Mouse (Mus musculus) mouse trophoblast stem cell (cell line): ENCODE results near the gene Gm595.

Source experiments
- in situ Hi-C, 2 experiments: fragments of 300-500 bp; cut with MseI, MboI; formaldehyde crosslinking; loops; 2 replicates in 1 of 2; 3 replicates in 1 of 2; pipeline ENCODE4 v1.15.1; 2025

Gm595 gene

DNA sequence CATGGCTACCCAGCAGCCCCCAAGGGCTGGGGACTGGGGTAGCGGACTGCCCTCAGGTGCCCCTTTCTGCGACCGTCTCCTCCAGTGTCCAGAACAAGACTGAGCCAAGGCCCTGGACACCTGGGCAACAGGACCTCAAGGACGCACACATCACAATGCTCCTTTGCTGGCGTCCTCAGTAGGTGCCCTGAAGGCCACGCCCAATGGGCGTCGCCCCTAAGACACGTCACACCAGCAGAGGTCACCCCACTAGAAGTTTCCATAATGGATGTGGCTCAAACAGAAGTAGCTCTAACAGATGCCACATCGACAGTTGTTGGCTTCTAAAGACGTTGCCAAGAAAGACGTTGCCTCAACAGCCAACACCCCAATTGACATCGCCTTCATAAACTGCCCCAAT is at the start of gene Gm595:
Gm595 (minus strand) TSS at position 101 of the 400 bp plus-strand sequence.
- in situ Hi-C loops = no loop called here

DNA sequence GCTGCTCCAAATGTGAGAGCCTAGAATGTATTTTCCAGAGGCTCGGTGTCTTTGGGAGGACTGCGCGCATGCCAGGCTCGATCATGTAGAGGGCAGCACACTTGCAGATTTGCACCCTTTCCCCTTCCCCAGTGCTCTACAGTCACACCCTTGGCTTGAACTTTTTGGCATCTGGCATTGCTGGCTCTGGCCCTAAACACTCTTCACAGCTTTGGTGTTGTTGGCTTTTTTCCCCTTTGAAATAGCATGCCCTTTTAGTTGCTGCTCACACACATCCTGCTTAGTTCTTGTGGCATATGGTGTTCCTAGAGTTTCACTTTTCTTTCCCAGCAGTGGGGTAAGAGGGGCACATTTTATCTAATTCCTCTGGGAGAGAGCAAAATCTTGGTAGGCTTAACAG is 30.9 kb upstream of the Gm595 start:
- in situ Hi-C loops = no loop called here

DNA sequence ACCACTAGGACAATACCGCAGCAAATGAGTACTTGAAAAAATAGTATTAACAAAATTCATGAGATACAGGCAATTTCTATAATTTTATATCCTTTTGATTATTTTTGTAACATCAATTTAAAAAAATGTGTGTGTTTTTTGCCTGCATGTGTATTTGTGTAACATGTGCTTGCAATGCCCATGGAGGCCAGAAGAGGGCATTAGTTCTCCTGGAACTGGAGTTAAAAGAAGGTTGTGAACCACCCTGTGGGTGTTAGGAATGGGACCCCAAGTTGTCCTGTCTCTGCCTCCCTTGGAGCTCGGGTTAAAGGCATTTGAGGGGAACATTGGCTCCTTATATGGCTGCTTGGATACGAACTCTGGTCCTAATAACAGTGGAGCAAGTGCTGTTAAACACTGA is 26.2 kb upstream of the Gm595 start:
- in situ Hi-C loops = no loop called here

DNA sequence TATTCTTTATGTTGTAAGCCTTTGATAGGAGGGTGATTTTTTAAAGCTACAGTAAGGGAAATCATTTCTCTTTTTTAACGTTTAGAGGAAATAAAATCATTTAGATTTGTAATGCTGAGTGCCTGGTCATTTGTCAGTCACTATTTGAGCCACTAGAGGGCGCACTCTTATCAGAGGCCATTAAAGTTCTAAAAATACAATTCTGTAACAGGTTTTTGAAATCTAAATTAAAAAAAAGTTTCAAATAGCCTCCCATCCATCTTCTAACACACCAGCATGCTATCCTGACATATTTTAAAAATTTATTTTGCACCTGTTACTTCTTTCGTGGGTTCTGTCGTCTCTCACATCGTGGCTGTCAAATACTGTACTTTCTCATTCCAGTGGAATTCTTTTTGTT is 22.0 kb upstream of the Gm595 start:
- in situ Hi-C loops = no loop called here

DNA sequence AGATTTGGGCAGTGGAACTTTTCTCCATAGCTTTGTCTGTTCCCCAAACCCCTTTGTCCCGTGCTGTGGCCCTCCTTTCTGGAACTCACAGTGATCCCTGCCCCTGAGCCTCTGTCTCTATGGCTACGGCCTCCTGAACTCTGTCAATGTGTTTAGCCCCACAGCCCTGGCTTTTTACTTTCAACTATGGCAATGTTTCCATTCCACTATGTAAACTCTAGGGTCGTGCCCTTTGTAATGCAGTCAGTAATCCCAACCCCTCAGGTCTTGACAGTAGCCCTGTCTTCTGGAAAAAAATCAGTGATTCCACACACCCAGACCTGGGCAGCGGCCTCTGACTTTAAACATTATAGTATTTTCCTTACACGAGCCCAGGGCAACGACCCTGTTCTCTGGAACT is 19.3 kb upstream of the Gm595 start:
- in situ Hi-C loops = no loop called here

DNA sequence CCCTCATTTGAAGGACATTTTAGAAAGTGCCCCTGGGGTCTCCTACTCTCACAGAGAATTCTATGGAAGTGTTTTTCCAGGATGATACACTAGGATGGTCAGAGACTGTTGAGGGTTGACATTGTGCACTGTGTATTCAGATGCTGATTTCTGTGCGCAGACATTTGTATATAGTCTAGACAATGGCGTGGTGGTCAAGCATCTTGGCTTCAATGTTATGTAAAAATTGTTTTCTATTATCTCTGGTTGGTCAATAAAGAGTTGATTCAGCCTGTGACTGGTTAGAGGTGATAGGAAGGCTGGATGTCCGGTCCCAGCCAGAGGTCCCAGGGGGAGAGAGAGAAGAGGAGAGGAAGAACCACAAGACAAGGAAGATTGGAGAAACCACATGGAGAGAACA is 16.4 kb upstream of the Gm595 start:
- in situ Hi-C loops = no loop called here

DNA sequence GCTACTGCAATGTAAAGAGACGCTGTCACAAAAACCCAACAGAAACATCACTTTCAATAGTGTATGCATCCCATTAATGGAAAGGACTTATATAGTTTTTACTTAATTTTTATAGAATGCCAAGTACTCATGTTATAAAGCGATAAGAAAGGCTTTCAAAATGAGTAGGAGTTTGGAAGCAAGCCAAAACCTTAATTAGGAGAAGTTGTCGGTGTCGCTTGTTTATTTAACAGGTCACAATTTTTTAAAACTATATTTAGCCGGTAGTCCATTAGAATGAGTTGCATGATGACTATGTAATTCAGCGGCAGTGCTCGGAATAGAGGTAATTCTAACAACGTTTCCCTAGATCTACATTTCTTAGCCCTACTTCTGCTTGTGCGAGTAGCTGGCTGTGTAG is 12.7 kb upstream of the Gm595 start:
- in situ Hi-C loops = no loop called here

DNA sequence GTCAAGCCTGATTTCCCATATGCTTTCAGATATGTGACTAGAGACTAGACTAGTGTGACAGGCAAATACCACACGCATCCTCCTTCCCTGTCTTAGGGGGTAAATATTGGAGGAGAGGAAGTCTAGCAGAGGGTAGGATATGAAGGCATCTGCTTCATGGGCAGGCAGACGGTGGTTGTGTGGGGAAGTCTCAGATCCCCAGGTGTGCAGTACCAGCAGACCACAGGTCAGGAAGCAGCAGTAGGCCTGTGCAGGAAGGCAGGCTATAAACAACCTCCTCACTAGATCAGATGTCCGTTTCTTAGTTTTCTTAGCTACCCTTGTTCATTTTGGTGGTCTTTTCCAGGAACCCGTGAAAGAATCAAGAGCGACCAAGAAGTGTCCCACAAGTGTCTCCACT is 7.1 kb upstream of the Gm595 start:
- in situ Hi-C loops = no loop called here
